ENCODE assay signal across 13 mouse cellular contexts in the genomic region with DNA sequence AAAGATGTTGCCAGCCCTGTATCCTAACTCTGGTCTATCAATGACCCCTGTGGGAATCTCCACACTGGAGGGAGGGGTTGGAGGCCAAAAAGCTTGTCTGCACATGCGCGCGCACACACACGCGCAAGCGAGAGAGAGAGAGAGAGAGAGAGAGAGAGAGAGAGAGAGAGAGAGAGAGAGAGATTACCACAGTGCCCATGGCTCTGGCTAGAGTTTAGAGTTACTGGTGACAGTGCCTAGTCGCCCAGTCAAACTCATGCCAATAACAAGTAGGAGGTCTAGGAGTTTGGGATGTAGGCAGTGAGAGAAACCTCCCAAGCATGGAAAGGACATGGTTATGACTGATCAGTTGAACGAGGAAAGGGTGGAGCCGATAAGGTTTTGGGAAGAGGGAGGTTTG.
"Had no signal": no experiment of that assay in that cellular context is flagged by ENCODE, and none has a peak within 500 bp of the region (broad histone marks: within the 10 kb centered on the region; RNA-seq: fewer than 3 reads in every experiment).

No protein-coding gene starts in this region.

- H3K4me3 ChIP-seq: limb, embryonic 12.5 days; limb, embryonic 15.5 days; liver, embryonic 12.5 days; liver, embryonic 15.5 days; megakaryocyte, embryonic 14.5 days; midbrain, embryonic 10.5 days; midbrain, embryonic 13.5 days; neural tube, embryonic 12.5 days; neural tube, embryonic 15.5 days; stomach, embryonic 15.5 days had no signal

- DNase-seq: left cerebral cortex, postnatal 4 days; retina, postnatal 1 day; spleen, adult 18-20 months had no signal

- H3K36me3 ChIP-seq: limb, embryonic 12.5 days; limb, embryonic 15.5 days; liver, embryonic 12.5 days; liver, embryonic 15.5 days; midbrain, embryonic 10.5 days; midbrain, embryonic 13.5 days; neural tube, embryonic 12.5 days; neural tube, embryonic 15.5 days; stomach, embryonic 15.5 days had no signal

- H3K27ac ChIP-seq: limb, embryonic 12.5 days; liver, embryonic 12.5 days; liver, embryonic 15.5 days; midbrain, embryonic 10.5 days; midbrain, embryonic 13.5 days; neural tube, embryonic 12.5 days; neural tube, embryonic 15.5 days; stomach, embryonic 15.5 days had no signal

- H3K9me3 ChIP-seq: limb, embryonic 12.5 days; limb, embryonic 15.5 days; liver, embryonic 12.5 days; liver, embryonic 15.5 days; megakaryocyte, embryonic 14.5 days; midbrain, embryonic 10.5 days; midbrain, embryonic 13.5 days; neural tube, embryonic 12.5 days; neural tube, embryonic 15.5 days; stomach, embryonic 15.5 days had no signal

- H3K9ac ChIP-seq: limb, embryonic 12.5 days; limb, embryonic 15.5 days; liver, embryonic 12.5 days; liver, embryonic 15.5 days; midbrain, embryonic 13.5 days; neural tube, embryonic 12.5 days; neural tube, embryonic 15.5 days; stomach, embryonic 15.5 days had no signal

- H3K27me3 ChIP-seq: limb, embryonic 15.5 days; liver, embryonic 15.5 days; neural tube, embryonic 12.5 days; neural tube, embryonic 15.5 days; stomach, embryonic 15.5 days had no signal
